Mouse (Mus musculus) E14TG2a.4 (cell line): Measurements from ENCODE around the gene Pde4d.

Experiments used
- H3K27me3 ChIP-seq: 2 replicates; pipeline ENCODE4 v1.6.1; 2014; ENCODE audit warnings: low read length, control low read depth; ENCODE audit not compliant: insufficient read depth
- H3K36me3 ChIP-seq: 2 replicates; pipeline ENCODE4 v1.6.1; 2014; ENCODE audit warnings: low read length, control low read depth; ENCODE audit not compliant: insufficient read depth
- H3K4me1 ChIP-seq: replicated peaks from 2 replicates; pipeline ENCODE4 v1.6.1; 2014; ENCODE audit warnings: low read depth, low read length, control low read depth
- H3K4me3 ChIP-seq: replicated peaks from 2 replicates; pipeline ENCODE4 v1.5.1; 2014; ENCODE audit warnings: mild to moderate bottlenecking, low read length
- H3K9me3 ChIP-seq: 2 replicates; pipeline ENCODE4 v1.6.1; 2014; ENCODE audit warnings: low read length, control low read depth
- CTCF ChIP-seq: conservative IDR thresholded peaks from 2 replicates; pipeline ENCODE4 v1.5.1; 2014; ENCODE audit warnings: low read length
- NANOG ChIP-seq: IDR thresholded peaks from 2 replicates; pipeline ENCODE4 v1.6.1; 2014; ENCODE audit warnings: borderline replicate concordance, low read length, mixed read lengths
- POU5F1 ChIP-seq: IDR thresholded peaks from 2 replicates; pipeline ENCODE4 v1.6.1; 2014; ENCODE audit warnings: low read length, borderline replicate concordance

The Pde4d gene

DNA sequence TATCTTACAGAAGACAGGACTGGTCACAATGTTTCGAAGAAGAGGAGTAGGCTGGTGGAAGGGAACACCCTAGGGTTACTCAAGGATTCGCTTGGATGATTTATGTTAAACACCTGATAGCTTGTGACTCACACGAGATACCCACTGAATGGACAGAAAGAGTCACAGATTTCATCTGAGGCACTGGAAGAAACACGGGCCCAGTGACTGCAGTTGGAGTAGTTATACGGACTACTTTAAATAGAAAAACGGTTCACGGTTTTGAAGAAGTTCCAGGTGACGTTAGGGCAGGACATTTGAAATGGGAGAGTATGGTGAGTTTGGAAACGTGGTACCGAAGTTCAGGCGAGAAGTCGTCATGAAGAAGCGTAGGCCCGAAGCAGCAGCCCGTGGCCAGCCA lies 1475.0 kb downstream of the Pde4d start:
- H3K4me3 ChIP-seq, result no peak overlapping the region
- peaks cover 9% of the 10 kb centered on the region; the same call in 1 of the 2 replicates for H3K9me3 ChIP-seq
- no peaks in the 10 kb centered on the region for H3K27me3 ChIP-seq
- no peak for TF ChIP-seq CTCF
- TF ChIP-seq NANOG, result no peak
- TF ChIP-seq POU5F1, result no peak
- H3K36me3 ChIP-seq, result no peaks in the 10 kb centered on the region
- H3K4me1 ChIP-seq, result peaks cover 23% of the 10 kb centered on the region

DNA sequence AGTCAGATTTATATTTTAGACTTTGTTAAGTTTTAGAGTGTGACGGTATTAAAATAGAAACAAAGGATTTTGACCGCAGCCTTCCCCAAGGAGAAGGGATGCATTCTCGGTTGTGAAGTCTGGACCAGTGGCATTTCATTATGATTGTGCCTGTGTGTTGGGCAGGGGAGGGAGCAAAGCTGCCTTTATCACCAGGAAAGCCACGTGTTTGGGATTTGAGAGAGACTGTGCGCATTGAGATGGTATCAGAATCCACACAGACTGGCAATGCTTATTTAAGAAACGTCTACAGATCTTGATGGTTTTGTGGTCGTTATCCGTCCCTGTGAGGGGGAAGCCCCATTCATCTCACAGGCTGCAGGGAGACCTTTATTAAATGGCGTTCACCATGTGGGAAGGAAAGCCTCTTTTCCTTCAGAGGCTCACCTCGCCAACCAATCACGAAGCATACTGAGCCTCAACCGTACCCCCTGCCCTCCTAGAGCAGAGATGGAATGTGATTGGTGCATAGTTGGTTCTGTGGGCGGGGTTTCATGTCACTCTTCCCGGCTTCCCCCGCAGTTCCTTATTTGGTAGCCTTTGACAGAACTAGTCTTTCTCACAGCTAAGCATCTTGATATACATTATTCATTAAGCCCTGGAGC lies 1476.7 kb downstream of the Pde4d start:
- Histone ChIP-seq H3K4me1 (peaks cover 16% of the 10 kb centered on the region), H3K36me3 (no peaks in the 10 kb centered on the region), H3K27me3 (no peaks in the 10 kb centered on the region), H3K9me3 (peaks cover 9% of the 10 kb centered on the region; the same call in 1 of the 2 replicates), H3K4me3 (no peak overlapping the region)
- TF ChIP-seq CTCF (no peak), NANOG (no peak), POU5F1 (no peak)

DNA sequence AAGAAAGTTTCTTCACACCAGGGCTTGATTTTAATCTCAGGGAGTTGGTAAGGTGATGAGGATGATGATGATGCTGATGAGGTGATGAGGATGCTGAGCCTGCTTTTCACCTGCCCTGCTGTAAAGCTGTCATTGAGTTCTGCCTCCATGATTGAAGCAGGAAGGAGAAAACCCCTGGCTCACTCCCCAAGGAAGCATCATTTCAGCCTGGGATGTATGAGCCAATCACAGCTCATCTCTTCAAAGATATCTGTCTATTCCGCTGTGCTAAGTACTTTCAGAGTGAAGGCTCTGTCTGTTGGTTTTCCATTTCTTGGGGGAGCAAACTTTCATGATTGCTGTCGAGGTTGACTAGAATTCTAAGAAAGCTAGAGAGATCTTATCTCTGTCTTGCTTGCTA lies 1478.0 kb downstream of the Pde4d start:
- no peak for TF ChIP-seq CTCF
- no peak for TF ChIP-seq NANOG
- TF ChIP-seq POU5F1, result no peak
- Histone ChIP-seq H3K4me1 (peaks cover 7% of the 10 kb centered on the region), H3K36me3 (no peaks in the 10 kb centered on the region), H3K9me3 (peaks cover 9% of the 10 kb centered on the region; the same call in 1 of the 2 replicates), H3K27me3 (no peaks in the 10 kb centered on the region), H3K4me3 (no peak overlapping the region)

DNA sequence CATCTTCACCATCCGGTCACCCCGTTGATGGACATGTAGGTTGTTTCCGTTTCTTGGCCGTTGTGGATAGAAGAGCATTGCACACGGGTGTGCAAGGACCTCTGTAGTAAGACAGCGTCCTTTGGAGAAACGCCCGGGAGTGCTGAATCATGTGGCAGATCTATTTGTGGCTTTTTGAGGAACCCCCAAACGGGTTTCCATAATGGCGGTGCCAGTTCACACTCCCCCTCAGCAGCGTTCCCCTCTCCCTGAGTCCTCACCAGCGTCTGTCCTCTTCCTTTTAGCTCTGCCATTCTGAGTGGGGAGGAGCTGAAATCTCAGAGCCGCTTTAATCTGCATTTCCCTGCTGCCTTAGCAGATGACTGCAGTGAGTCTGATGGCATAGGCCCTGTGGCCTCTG lies 1482.9 kb downstream of the Pde4d start:
- Histone ChIP-seq H3K4me3 (no peak overlapping the region), H3K9me3 (no peaks in the 10 kb centered on the region), H3K4me1 (no peaks in the 10 kb centered on the region), H3K36me3 (peaks cover 1% of the 10 kb centered on the region; the same call in 1 of the 2 replicates), H3K27me3 (no peaks in the 10 kb centered on the region)
- no peak for TF ChIP-seq POU5F1
- no peak for TF ChIP-seq CTCF
- no peak for TF ChIP-seq NANOG

DNA sequence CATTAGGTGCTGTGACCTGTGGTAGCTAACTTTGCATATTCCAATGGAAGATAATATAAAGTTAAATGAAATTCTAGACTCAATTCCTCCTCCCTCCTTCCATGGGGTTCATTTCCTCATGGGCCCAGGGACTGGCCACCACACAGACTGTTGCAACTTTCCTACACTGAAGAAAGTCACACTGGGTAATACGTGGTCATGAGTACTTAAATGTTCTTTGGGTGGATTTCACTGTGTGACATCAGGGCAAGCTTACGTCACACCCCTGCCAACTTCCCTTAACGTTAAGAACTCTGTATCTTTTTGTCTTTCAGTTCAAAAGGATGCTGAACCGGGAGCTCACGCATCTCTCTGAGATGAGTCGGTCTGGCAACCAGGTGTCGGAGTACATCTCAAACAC lies 1483.8 kb downstream of the Pde4d start:
- no peaks in the 10 kb centered on the region for H3K4me1 ChIP-seq
- no peaks in the 10 kb centered on the region for H3K27me3 ChIP-seq
- H3K36me3 ChIP-seq, result peaks cover 7% of the 10 kb centered on the region
- H3K4me3 ChIP-seq, result no peak overlapping the region
- no peaks in the 10 kb centered on the region for H3K9me3 ChIP-seq
- TF ChIP-seq POU5F1, result no peak
- TF ChIP-seq CTCF, result no peak
- no peak for TF ChIP-seq NANOG

DNA sequence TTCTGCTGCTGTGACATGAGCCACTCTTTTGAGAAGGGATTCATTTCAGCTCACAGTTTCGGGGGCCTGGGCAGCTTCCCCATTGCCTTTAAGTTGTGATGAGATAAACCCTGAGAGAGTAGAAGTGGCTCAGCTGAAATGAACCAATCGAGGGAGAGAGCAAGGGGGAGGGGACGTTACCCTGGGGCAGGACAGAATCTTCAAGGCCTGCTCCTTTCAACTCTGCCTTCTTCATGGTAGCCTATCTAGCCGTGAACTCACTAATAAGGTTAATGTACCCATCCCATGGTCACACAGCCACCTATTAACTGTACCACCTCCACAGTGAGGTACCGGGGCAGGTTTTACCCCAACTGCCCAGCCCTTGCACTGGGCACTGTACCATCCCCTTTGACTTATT lies 1487.1 kb downstream of the Pde4d start:
- Histone ChIP-seq H3K4me1 (no peaks in the 10 kb centered on the region), H3K4me3 (no peak overlapping the region), H3K36me3 (peaks cover 7% of the 10 kb centered on the region), H3K9me3 (no peaks in the 10 kb centered on the region), H3K27me3 (no peaks in the 10 kb centered on the region)
- TF ChIP-seq NANOG (no peak), POU5F1 (no peak), CTCF (no peak)

DNA sequence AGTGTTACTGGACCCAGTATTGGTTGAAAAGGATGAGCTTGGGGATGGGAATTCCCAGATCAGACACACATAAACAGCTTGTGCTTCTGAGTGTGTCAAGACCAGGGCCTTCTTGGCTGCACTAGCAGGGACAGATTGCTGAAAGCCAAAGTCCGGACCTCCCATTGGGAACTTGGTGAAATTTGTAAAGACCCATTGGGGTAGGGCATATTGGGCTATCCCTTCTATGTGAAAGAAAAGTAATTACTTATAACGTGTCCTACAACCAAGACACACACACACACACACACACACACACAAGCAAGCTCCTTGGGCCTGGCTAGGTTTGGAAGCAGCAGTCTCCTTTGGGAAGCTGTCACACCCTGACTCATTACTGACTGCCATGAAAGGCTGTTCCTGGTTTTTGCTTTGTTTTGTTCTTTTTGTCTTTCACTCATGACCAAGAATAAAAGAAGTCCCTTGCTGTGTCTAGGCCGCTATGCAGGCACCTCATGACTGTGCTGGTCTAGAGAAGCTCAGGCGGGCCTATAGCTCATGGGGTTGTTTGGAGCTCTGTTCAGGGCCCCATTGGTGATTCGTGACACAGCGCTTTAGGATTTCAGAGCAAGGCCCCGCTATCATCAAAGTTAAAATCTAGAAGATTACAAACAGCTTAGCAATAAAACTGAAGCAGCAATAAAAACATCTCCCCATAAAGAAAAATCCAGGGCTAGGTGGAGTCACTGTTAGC lies 1495.2 kb downstream of the Pde4d start:
- 0 out of 2 replicates have a peak, but pooled peaks cover 3% of the 10 kb centered on the region for H3K4me1 ChIP-seq
- TF ChIP-seq NANOG, result no peak
- no peaks in the 10 kb centered on the region for H3K27me3 ChIP-seq
- H3K9me3 ChIP-seq, result peaks cover 7% of the 10 kb centered on the region
- H3K4me3 ChIP-seq, result no peak overlapping the region
- H3K36me3 ChIP-seq, result peaks cover 20% of the 10 kb centered on the region

DNA sequence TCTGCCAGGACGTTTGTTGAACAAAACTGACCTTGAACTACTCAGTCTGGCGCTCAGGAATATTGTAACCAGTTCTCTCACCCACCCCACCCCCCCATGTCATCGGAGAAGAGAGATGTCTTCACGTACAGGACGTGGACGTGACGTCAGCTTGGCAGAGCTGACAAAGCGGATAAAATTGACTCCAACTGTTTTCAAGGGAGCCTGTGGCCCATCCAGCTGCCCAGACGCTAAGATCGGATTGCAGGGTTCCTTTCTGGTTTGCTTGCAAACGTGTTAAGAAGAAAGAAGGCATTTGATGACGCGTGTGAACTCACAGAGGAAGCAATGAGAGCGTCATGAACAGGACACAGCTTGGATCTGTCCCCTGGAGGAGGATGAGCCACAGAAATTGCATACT lies 1501.7 kb downstream of the Pde4d start:
- H3K9me3 ChIP-seq, result peaks cover 17% of the 10 kb centered on the region
- 0 out of 2 replicates have a peak, but pooled peaks cover 6% of the 10 kb centered on the region for H3K4me1 ChIP-seq
- no peaks in the 10 kb centered on the region for H3K27me3 ChIP-seq
- H3K36me3 ChIP-seq, result peaks cover 48% of the 10 kb centered on the region
- no peak for TF ChIP-seq NANOG
- no peak for TF ChIP-seq POU5F1
- no peak for TF ChIP-seq CTCF
- H3K4me3 ChIP-seq, result no peak overlapping the region
